Mouse (Mus musculus) testis, adult 2 months (tissue): ENCODE data around the gene Foxn3.

Experiments
- CTCF ChIP-seq: fragments of 200-500 bp; IDR thresholded peaks from 2 replicates; pipeline ENCODE4 v1.5.1; 2012; ENCODE audit warnings: low read depth, mild to moderate bottlenecking, inconsistent platforms, low read length, moderate library complexity; ENCODE audit not compliant: control insufficient read depth, insufficient read depth, insufficient replicate concordance
- POLR2A ChIP-seq: fragments of 200-500 bp; IDR thresholded peaks from 2 replicates; pipeline ENCODE4 v1.6.1; 2012; ENCODE audit warnings: low read depth, mild to moderate bottlenecking, inconsistent platforms, low read length, moderate library complexity; ENCODE audit not compliant: control insufficient read depth

- no peak for TF ChIP-seq CTCF
- TF ChIP-seq POLR2A, result no peak
Observed at GRCm38 (mm10) chr12:99360958-99361751, 202.2 kb downstream of the Foxn3 start.
